Mouse (Mus musculus) MEL (cell line): ENCODE data around the gene Dennd6a. TPM values are rescaled to one million over a fixed set of nuclear protein-coding genes. Genes with fewer than 3 reads are reported as not detected.

Experiments
- DNase-seq: peaks from one replicate; pipeline ENCODE4 v3.0.0; 2011; ENCODE audit warnings: low read depth, low spot score
- H3K27ac ChIP-seq: 2 replicates; pipeline ENCODE4 v1.5.1; 2012; ENCODE audit warnings: low read depth, mild to moderate bottlenecking, control low read depth, low read length, moderate library complexity; ENCODE audit not compliant: control insufficient read depth
- H3K27me3 ChIP-seq, 2 experiments: fragments of 150-350 bp in 1 of 2; sonication (generic) in 1 of 2; 2 replicates each; pipeline ENCODE4 v1.6.1; 2012; ENCODE audit warnings: low read length in 2 of 2, mild to moderate bottlenecking in 2 of 2, improper control_type of control experiment in 1 of 2, moderate library complexity in 1 of 2; ENCODE audit not compliant: insufficient read depth in 2 of 2, control insufficient read depth in 1 of 2
- H3K36me3 ChIP-seq, 2 experiments: 2 replicates each; pipeline ENCODE4 v1.6.1; 2012 to 2014; ENCODE audit warnings: low read length in 2 of 2, improper control_type of control experiment in 1 of 2, inconsistent platforms in 1 of 2, mild to moderate bottlenecking in 1 of 2; ENCODE audit not compliant: insufficient read depth in 2 of 2, control insufficient read depth in 1 of 2
- H3K4me1 ChIP-seq, 2 experiments: fragments of 150-350 bp in 1 of 2; sonication (generic) in 1 of 2; 2 replicates each; pipeline ENCODE4 v1.6.1; 2012; ENCODE audit warnings: low read length in 2 of 2, improper control_type of control experiment in 1 of 2, mild to moderate bottlenecking in 1 of 2; ENCODE audit not compliant: insufficient read depth in 2 of 2, control insufficient read depth in 1 of 2
- H3K4me3 ChIP-seq, 2 experiments: fragments of 150-350 bp in 1 of 2; sonication (generic) in 1 of 2; 2 replicates each; pipeline ENCODE4 v1.5.1; 2012; ENCODE audit warnings: low read depth in 2 of 2, low read length in 2 of 2, mild to moderate bottlenecking in 2 of 2, moderate library complexity in 2 of 2, control low read depth in 1 of 2, improper control_type of control experiment in 1 of 2; ENCODE audit not compliant: control insufficient read depth in 1 of 2, insufficient read depth in 1 of 2
- H3K79me2 ChIP-seq: 2 replicates; pipeline ENCODE4 v1.6.1; 2012; ENCODE audit warnings: mild to moderate bottlenecking, low read length, moderate library complexity; ENCODE audit not compliant: control insufficient read depth, poor library complexity, insufficient read depth
- H3K9ac ChIP-seq: 2 replicates; pipeline ENCODE4 v1.6.1; 2012; ENCODE audit warnings: low read depth, mild to moderate bottlenecking, control low read depth, low read length, moderate library complexity; ENCODE audit not compliant: control insufficient read depth, poor library complexity, severe bottlenecking
- H3K9me3 ChIP-seq: fragments of 150-350 bp; sonication (generic); replicated peaks from 2 replicates; pipeline ENCODE4 v1.6.1; 2012; ENCODE audit warnings: mild to moderate bottlenecking, low read length, improper control_type of control experiment, moderate library complexity; ENCODE audit not compliant: insufficient read depth
- CHD1 ChIP-seq: IDR thresholded peaks from 2 replicates; pipeline ENCODE4 v1.6.1; 2012; ENCODE audit warnings: low read depth, mild to moderate bottlenecking, inconsistent platforms, low read length, improper control_type of control experiment
- ELF1 ChIP-seq: IDR thresholded peaks from 2 replicates; pipeline ENCODE4 v1.6.1; 2014; ENCODE audit warnings: low read depth, mild to moderate bottlenecking, inconsistent platforms, low read length, improper control_type of control experiment, moderate library complexity
- EP300 ChIP-seq, 2 experiments: IDR thresholded peaks; 2 replicates each; pipeline ENCODE4 v1.6.1; 2011; ENCODE audit warnings: improper control_type of control experiment in 2 of 2, low read length in 2 of 2, low read depth in 1 of 2, mild to moderate bottlenecking in 1 of 2
- GABPA ChIP-seq: IDR thresholded peaks from 2 replicates; pipeline ENCODE4 v1.6.1; 2012; ENCODE audit warnings: low read depth, mild to moderate bottlenecking, inconsistent platforms, low read length, improper control_type of control experiment, moderate library complexity
- HCFC1 ChIP-seq: IDR thresholded peaks from 2 replicates; pipeline ENCODE4 v1.6.1; 2012; ENCODE audit warnings: low read depth, mild to moderate bottlenecking, inconsistent platforms, low read length, improper control_type of control experiment, moderate library complexity
- MXI1 ChIP-seq: IDR thresholded peaks from 2 replicates; pipeline ENCODE4 v1.6.1; 2011; ENCODE audit warnings: mild to moderate bottlenecking, low read depth, low read length, improper control_type of control experiment
- MYC ChIP-seq: IDR thresholded peaks from 2 replicates; pipeline ENCODE4 v1.6.1; 2011; ENCODE audit warnings: low read depth, mild to moderate bottlenecking, low read length, improper control_type of control experiment, moderate library complexity
- NELFE ChIP-seq: IDR thresholded peaks from 2 replicates; pipeline ENCODE4 v1.6.1; 2011; ENCODE audit warnings: low read depth, low read length, improper control_type of control experiment
- SIN3A ChIP-seq: IDR thresholded peaks from 2 replicates; pipeline ENCODE4 v1.6.1; 2012; ENCODE audit warnings: low read length, improper control_type of control experiment, inconsistent platforms
- SMC3 ChIP-seq: IDR thresholded peaks from 2 replicates; pipeline ENCODE4 v1.6.1; 2011; ENCODE audit warnings: low read depth, low read length, improper control_type of control experiment
- UBTF ChIP-seq: IDR thresholded peaks from 2 replicates; pipeline ENCODE4 v1.6.1; 2012; ENCODE audit warnings: low read depth, mild to moderate bottlenecking, inconsistent platforms, low read length, improper control_type of control experiment, moderate library complexity, borderline replicate concordance; ENCODE audit not compliant: insufficient read depth
- ZKSCAN1 ChIP-seq: IDR thresholded peaks from 2 replicates; pipeline ENCODE4 v1.6.1; 2012; ENCODE audit warnings: low read depth, mild to moderate bottlenecking, inconsistent platforms, low read length, improper control_type of control experiment, moderate library complexity
- polyA plus RNA-seq, 2 experiments: library from polyadenylated mRNA; stranded (reverse) in 1 of 2; unstranded in 1 of 2; fragments of >175 nt in 1 of 2; fragments of >200 nt in 1 of 2; gene quantifications; 2 replicates each; pipeline versions ENCODE4 v1.2.1 to v1.2.4; 2012; ENCODE audit warnings: low replicate concordance in 2 of 2, low read depth in 1 of 2; ENCODE audit not compliant: insufficient read length in 2 of 2, insufficient read depth in 1 of 2, missing spikeins in 1 of 2
- total RNA-seq: library from RNA; depleted of rRNA; stranded (reverse); fragments of 300-350 nt; gene quantifications from 2 replicates; pipeline ENCODE4 v1.2.3, GENCODE M21; 2012

Gene Dennd6a
- total and polyA plus RNA-seq, 3 experiments, result 13.1 to 40.0 (median 13.6) TPM

DNA sequence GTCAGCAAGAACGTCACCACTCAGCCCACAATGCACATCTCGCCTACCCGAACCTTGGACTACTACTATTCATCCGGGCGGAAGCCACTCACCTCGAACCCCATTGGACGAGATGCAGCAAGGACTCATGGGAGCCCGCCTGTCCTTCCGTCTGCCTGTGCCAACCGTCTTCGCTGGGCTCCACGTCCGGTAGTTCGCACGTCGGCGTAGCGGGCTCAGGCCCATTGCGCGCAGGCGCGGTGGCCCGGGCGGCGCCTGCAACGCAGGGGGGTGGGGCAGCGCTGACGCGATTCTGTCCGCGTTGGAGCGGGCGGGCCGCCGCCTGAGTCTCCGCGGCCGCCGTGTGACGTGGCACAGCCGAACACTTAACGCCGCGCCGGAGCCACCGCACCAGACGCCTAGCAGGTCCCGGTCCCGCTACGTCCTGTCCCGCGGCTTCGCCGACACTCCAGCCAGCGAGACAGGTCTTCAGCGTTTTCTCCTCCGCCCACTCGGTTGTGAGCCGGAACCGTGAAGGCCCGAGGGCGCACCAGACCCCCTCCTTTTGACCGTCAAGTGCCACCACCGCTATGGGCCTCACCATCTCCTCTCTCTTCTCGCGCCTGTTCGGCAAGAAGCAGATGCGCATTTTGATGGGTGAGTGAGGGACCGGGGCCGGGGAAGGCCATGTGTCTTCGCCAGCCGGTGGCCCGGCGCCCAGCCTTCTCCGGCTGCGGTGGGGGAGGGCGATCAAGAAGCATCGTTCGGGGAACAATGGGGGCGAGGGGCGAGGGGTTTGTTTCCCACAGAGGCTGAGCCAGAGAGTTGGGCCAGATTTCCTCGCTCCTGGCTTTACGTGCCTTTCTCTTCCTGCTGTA, 64.4 kb downstream of the Dennd6a start, which contains the start of gene Arf4 (continued):
- TF ChIP-seq UBTF, result 0 out of 2 replicates have a peak, but pooled peaks have one; percentile 38

DNA sequence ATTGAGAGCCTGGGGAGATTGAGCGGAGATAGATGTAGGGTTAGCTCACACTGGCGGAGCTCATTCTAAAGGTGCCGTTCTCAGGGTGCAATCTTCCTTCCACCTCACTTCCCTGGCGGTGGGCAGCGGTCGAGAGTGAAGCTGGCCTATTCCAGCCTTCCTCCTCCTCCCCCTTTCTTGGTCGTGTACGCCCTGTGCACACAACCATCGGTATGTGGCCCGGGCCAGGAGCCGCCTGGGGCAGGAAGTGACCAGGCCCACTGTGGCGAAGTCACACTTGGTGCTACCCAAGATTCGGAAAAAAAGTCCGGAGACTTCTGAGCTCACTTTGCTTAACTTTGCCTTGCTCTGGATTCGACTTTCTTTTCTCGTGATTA, 65.0 kb downstream of the Dennd6a start:
- H3K79me2 ChIP-seq, result peaks cover 46% of the 10 kb centered on the region
- peak overlapping the region; percentile 89 to 93 for H3K4me3 ChIP-seq

DNA sequence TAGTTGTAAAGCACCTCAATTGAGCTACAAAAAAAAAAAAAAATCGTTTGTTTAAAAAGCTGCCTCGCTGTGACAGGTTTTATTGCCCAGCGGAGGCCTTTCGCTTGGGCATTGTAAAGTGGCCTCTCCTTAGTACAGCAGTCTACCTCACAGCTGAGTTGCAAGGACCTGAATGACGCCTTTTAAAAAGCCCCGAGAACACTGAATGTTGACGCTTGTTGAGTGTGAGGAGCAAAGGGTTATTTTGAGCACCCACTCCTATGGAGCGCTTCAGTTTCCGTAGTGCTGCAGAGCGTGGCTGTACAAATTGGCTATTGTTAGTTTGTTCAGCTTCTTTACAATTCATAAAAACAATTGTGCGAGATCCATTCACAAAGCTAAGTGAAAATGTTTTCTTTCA, 65.6 kb downstream of the Dennd6a start:
- Histone ChIP-seq H3K36me3 (peaks cover 2 to 35% of the 10 kb centered on the region in 2 experiments; a peak in 3 of 4 replicates), H3K79me2 (peaks cover 48% of the 10 kb centered on the region), H3K27ac (no peak overlapping the region), H3K4me3 (peak overlapping the region; percentile 89 to 93), H3K9me3 (no peaks in the 10 kb centered on the region), H3K4me1 (peaks cover 3 to 19% of the 10 kb centered on the region in 2 experiments), H3K9ac (peak overlapping the region; percentile 95), H3K27me3 (no peaks in the 10 kb centered on the region)
- TF ChIP-seq NELFE (no peak), MXI1 (0 out of 2 replicates have a peak, but pooled peaks have one; percentile 23), EP300 (IDR thresholded peaks at IDR 0.05; ENCODE audit: low read depth in 1 of 2, low read length in 2 of 2) (no peak)
- peak; percentile 45 for DNase-seq

More for the DNA sequence above, 65.0 kb downstream of the Dennd6a start:
- no peaks in the 10 kb centered on the region for H3K9me3 ChIP-seq
- peak; percentile 70 for DNase-seq
- H3K27ac ChIP-seq, result peak overlapping the region; percentile 86
- peaks cover 2 to 35% of the 10 kb centered on the region in 2 experiments; a peak in 3 of 4 replicates for H3K36me3 ChIP-seq
- H3K4me1 ChIP-seq, result peaks cover 3 to 19% of the 10 kb centered on the region in 2 experiments
- no peaks in the 10 kb centered on the region for H3K27me3 ChIP-seq
- peak overlapping the region; percentile 95 for H3K9ac ChIP-seq
- TF ChIP-seq SIN3A (peak; percentile 32; the same call in 1 of the 2 replicates), CHD1 (peak; percentile 77; the same call in 1 of the 2 replicates), ELF1 (0 out of 2 replicates have a peak, but pooled peaks have one; percentile 25), ZKSCAN1 (no peak), MYC (0 out of 2 replicates have a peak, but pooled peaks have one; percentile 19), GABPA (no peak), MXI1 (no peak), HCFC1 (0 out of 2 replicates have a peak, but pooled peaks have one; percentile 32), SMC3 (0 out of 2 replicates have a peak, but pooled peaks have one; percentile 9)
- TF ChIP-seq, all 39 proteins: peak for 6
